In the genomic region with DNA sequence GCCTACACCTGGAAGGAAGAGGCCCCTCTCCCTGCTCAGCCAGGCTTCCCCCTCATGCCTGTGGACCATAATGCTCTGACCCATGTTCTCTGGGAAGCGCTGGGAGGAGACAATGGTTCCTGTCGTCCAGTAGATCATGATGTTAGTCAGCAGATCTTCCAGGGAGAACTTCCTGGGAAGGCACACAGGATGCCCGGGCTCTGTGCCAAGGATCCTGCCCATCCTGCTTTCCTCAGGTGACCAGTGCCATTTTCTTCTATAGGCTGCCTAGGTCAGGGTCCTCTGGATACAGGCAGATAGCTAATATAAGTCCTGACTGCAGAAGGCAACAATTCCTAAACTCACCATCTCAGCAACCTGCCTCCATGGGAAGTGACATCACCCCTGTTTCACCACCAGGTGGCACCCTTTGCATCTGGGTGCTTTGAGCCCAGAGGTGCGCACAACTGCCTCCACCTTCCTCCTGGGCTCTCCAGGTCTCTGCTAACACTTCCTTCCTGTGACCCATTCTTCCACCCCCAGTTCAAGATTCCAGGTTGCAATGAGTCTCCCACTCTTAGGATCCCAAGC, we compare ENCODE assay signal across 7 mouse cellular contexts. TPM values are rescaled to one million over a fixed set of nuclear protein-coding genes. Genes with fewer than 3 reads are reported as not detected.
DNase-seq lines count a peak whose midpoint lies in the region; ATAC-seq and TF ChIP-seq lines count a peak whose summit lies in the region.

No protein-coding gene starts in this region.

- peak; percentile 76 for TF ChIP-seq CTCF in G1E (IDR thresholded peaks at IDR 0.05; ENCODE audit: low read depth, low read length)

- H3K27me3 ChIP-seq in G1E (ENCODE audit: insufficient read depth, low read length), result peaks cover 22% of the 10 kb centered on the region
- no peaks in the 10 kb centered on the region for H3K27me3 ChIP-seq in neural tube, embryonic 15.5 days (replicated peaks)

- 59% methylated on average over 4 of the region's 4 CpGs for WGBS in neural tube, embryonic 15.5 days

- no peak overlapping the region for H3K27ac ChIP-seq in neural tube, embryonic 15.5 days (replicated peaks)

- no peak overlapping the region for H3K4me3 ChIP-seq in G1E (ENCODE audit: low read depth, low read length)
- no peak overlapping the region for H3K4me3 ChIP-seq in neural tube, embryonic 15.5 days (replicated peaks)

- peaks cover 7% of the 10 kb centered on the region; the same call in 1 of the 2 replicates for H3K4me1 ChIP-seq in G1E (ENCODE audit: insufficient read depth, low read depth, low read length)
- H3K4me1 ChIP-seq in neural tube, embryonic 15.5 days, result no peaks in the 10 kb centered on the region

- ATAC-seq in G1E (ENCODE audit: extremely low read depth, insufficient number of reproducible peaks, low FRiP score, poor library complexity, severe bottlenecking), result no peak
- ATAC-seq in neural tube, embryonic 15.5 days (ENCODE audit: low FRiP score), result no peak

- 0 out of 2 replicates have a peak, but pooled peaks cover 2% of the 10 kb centered on the region for H3K9me3 ChIP-seq in G1E (replicated peaks)
- H3K9me3 ChIP-seq in neural tube, embryonic 15.5 days (replicated peaks), result no peaks in the 10 kb centered on the region

- H3K36me3 ChIP-seq in G1E (replicated peaks), result peaks cover 7% of the 10 kb centered on the region
- no peaks in the 10 kb centered on the region for H3K36me3 ChIP-seq in neural tube, embryonic 15.5 days

- DNase-seq in layer of hippocampus, adult 11-12 months (ENCODE audit: low spot score), result peak; percentile 26
- no peak for DNase-seq in layer of hippocampus, postnatal 14 days (ENCODE audit: low spot score in 2 of 2)
- DNase-seq in G1E (ENCODE audit: low spot score), result peak; percentile 59
- DNase-seq in c-Kit-positive CD71-negative TER-119-negative erythroid progenitor cells, embryonic 14.5 days (ENCODE audit: low read depth), result peak; percentile 44
- DNase-seq in lung, postnatal 10 days, result peak; percentile 55
- DNase-seq in thymus, postnatal 10 days (ENCODE audit: low spot score in 2 of 2), result peak; percentile 30 to 74

- H3K4me2 ChIP-seq in neural tube, embryonic 15.5 days, result no peak overlapping the region

- H3K9ac ChIP-seq in neural tube, embryonic 15.5 days (replicated peaks), result no peak overlapping the region

RNA-seq across cellular contexts. Expression of a gene that starts 34.1 kb away (rescaled TPM):
- total RNA-seq in layer of hippocampus, postnatal 14 days (2021), result 10 to 100 TPM in 1 of 2 experiments, 1 to 10 TPM in 1; 8.6 to 11.5 TPM
- total RNA-seq in G1E (2014; fragmentation: Nextera tagmentation) (3.2 and 4.3 TPM in 2 replicates), G1E (2017) (2.8 and 3.1 TPM in 2 replicates)
- 2.8 and 3.4 TPM in 2 replicates for polyA plus RNA-seq in G1E (2012)
- polyA plus RNA-seq in neural tube, embryonic 15.5 days (2015; fragmentation: Nextera tagmentation; extraction: Ambion mirVana), result 2.5 and 5.4 TPM in 2 replicates

RNA-seq across cellular contexts. Expression of a gene that starts 41.4 kb away (rescaled TPM):
- total RNA-seq in layer of hippocampus, postnatal 14 days (2021), result 1 to 10 TPM; 7.2 to 9.3 TPM
- total RNA-seq in G1E (2014; fragmentation: Nextera tagmentation) (not detected in 2 replicates), G1E (2017) (not detected in 2 replicates)
- polyA plus RNA-seq in G1E (2012), result 0.08 TPM in 1 of 2 replicates, not detected in the other
- polyA plus RNA-seq in neural tube, embryonic 15.5 days (2015; fragmentation: Nextera tagmentation; extraction: Ambion mirVana), result 0.22 and 0.23 TPM in 2 replicates

RNA-seq across cellular contexts. Expression of a gene that starts 44.5 kb away (rescaled TPM):
- total RNA-seq in layer of hippocampus, postnatal 14 days (2021), result 10 to 100 TPM; 19.7 to 28.3 TPM
- total RNA-seq in G1E (2014; fragmentation: Nextera tagmentation) (not detected in 2 replicates), G1E (2017) (not detected in 2 replicates)
- not detected in 2 replicates for polyA plus RNA-seq in G1E (2012)
- 7.4 and 7.6 TPM in 2 replicates for polyA plus RNA-seq in neural tube, embryonic 15.5 days (2015; fragmentation: Nextera tagmentation; extraction: Ambion mirVana)

Comparison
In these comparisons a context has a peak if more than half of its experiments do, and no peak if none do; other contexts are left out.
1. DNase-seq: peak in layer of hippocampus, adult 11-12 months (single experiment), G1E (single experiment), c-Kit-positive CD71-negative TER-119-negative erythroid progenitor cells, embryonic 14.5 days (single experiment), lung, postnatal 10 days (single experiment) and thymus, postnatal 10 days (2 of 2); none in layer of hippocampus, postnatal 14 days (0 of 2).
2. RNA of a gene that starts 41.4 kb away (total RNA-seq): 7.2 to 9.3 TPM in layer of hippocampus, postnatal 14 days; not detected in G1E; every median in the first group is over 4 times any median in the second.
3. RNA of a gene that starts 44.5 kb away (total RNA-seq): 19.7 to 28.3 TPM in layer of hippocampus, postnatal 14 days; not detected in G1E; every median in the first group is over 10 times any median in the second.